Mouse (Mus musculus): Measurements from ENCODE around the gene Actr8. TPM values are rescaled to one million over a fixed set of nuclear protein-coding genes. Genes with fewer than 3 reads are reported as not detected.

The Actr8 gene
- polyA plus RNA-seq, 1 experiment from 2014 or later: 22.3 TPM

DNA sequence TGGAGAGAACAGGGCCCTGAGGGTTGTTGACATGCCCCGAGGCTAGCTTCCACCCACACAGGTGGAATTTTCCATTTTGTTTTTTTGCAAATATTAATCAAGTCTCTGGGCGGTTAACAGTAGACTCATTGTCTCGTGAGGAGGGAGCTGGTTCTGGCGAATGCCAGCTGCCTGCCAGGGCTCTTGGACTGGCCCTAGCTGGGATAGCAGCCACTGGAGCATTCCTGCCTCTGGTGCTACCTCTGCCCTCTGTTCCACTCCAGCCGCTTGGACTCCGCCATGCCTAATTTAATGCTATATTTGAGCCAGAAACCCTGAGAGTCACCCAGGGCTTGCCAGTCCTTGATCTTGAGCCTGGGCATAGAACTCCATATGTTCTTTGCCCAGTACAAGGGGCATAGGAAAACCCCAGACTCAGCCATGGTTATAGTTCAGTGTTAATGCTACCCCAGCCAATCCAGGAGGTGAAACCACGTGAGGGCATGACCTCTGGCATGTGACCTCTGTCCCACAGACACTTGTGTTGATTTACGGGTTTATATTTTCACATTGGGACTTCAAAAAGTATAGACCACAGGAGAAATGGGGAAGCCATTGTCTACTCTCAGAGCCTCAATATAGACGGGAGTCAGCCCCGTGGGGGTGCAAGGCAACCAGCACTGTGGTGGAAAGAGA, 33.9 kb downstream of the Actr8 start:
- no peaks in the 10 kb centered on the region for H3K36me3 ChIP-seq (ENCODE audit: inconsistent target)
- no peak overlapping the region for H3K4me3 ChIP-seq (ENCODE audit: inconsistent target)
- H3K27ac ChIP-seq: no peak overlapping the region
- WGBS (ENCODE audit: missing documents): 87% methylated on average over 10 of the region's 10 CpGs
- no peaks in the 10 kb centered on the region for H3K79me2 ChIP-seq (ENCODE audit: inconsistent target)

DNA sequence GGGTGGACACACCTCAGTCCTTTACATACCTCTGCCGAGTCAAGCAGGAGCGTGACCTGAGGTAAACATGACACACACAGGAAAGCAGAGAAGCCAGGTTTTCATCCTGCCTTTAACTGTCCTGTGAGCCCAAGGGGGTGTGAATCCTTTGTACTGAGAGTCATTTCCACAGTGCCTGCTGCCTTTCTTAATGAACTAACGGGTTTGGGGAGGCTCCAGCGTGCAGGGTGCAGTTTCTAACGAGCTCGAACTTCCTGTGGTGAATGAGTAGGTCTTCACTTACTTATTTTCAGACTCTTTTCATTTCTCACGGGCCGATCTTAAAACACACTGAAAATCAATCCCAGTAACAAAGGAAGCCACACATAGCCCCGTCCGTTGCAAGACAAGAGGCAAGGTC, 36.4 kb downstream of the Actr8 start:
- Histone ChIP-seq H3K79me2 (ENCODE audit: inconsistent target) (no peaks in the 10 kb centered on the region), H3K4me3 (ENCODE audit: inconsistent target) (no peak overlapping the region), H3K36me3 (ENCODE audit: inconsistent target) (no peaks in the 10 kb centered on the region), H3K27ac (no peak overlapping the region)
- WGBS (ENCODE audit: missing documents): 18% methylated on average over 10 of the region's 10 CpGs

DNA sequence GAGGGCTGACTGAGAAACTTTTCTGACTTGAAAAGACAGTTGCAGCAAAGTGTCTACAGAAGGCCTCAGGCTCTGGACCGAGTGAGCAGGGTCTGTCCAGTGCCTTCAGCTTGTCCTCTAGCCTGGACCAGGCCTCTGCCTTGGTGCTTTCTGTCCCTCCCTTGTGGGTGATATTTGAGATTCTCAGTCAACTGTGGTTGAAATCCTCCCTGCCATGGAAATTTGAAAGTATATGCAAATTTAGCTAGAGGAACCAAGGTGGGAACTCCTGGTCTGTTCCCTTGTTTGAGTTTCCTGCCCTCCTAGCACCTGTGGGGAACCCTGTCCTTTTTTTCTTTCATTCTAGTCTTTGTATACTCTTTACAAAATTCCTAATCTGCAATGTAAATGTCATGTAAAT, 36.9 kb downstream of the Actr8 start:
- 60% methylated on average over 1 of the region's 1 CpGs for WGBS (ENCODE audit: missing documents)
- H3K27ac ChIP-seq: no peak overlapping the region
- H3K79me2 ChIP-seq (ENCODE audit: inconsistent target): no peaks in the 10 kb centered on the region
- H3K4me3 ChIP-seq (ENCODE audit: inconsistent target): no peak overlapping the region
- H3K36me3 ChIP-seq (ENCODE audit: inconsistent target): no peaks in the 10 kb centered on the region

- WGBS (ENCODE audit: missing documents): 50% methylated on average over 5 of the region's 5 CpGs
- H3K79me2 ChIP-seq (ENCODE audit: inconsistent target): no peaks in the 10 kb centered on the region
- no peak overlapping the region for H3K27ac ChIP-seq
- no peak overlapping the region for H3K4me3 ChIP-seq (ENCODE audit: inconsistent target)
- H3K36me3 ChIP-seq (ENCODE audit: inconsistent target): no peaks in the 10 kb centered on the region
These were observed 38.5 kb downstream of the Actr8 start for GRCm38 (mm10) chr14:30016666-30017065.

- no peak overlapping the region for H3K27ac ChIP-seq
- no peak overlapping the region for H3K4me3 ChIP-seq (ENCODE audit: inconsistent target)
- WGBS (ENCODE audit: missing documents): 90% methylated on average over 8 of the region's 8 CpGs
- no peaks in the 10 kb centered on the region for H3K79me2 ChIP-seq (ENCODE audit: inconsistent target)
- no peaks in the 10 kb centered on the region for H3K36me3 ChIP-seq (ENCODE audit: inconsistent target)
These were observed 39.8 kb downstream of the Actr8 start for GRCm38 (mm10) chr14:30017794-30018462.

DNA sequence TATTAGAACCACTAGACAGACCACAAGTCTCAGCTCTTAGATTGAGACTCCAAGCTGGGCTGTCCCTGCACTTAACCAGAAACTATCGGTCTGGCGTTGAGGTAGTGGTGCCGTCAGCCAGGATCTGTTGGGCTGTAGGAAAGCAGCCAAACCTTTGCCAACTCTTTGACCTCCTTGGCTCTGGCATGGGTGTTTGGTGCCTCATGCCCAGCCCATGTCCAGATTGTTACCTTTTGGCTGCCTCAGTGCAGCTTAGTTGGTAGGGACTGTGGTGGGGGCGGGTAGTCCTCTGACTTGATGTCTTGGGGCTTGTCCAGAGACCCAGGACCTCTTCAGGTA, 40.3 kb downstream of the Actr8 start:
- 96% methylated on average over 4 of the region's 4 CpGs for WGBS (ENCODE audit: missing documents)
- H3K79me2 ChIP-seq (ENCODE audit: inconsistent target): no peaks in the 10 kb centered on the region
- no peak overlapping the region for H3K4me3 ChIP-seq (ENCODE audit: inconsistent target)

DNA sequence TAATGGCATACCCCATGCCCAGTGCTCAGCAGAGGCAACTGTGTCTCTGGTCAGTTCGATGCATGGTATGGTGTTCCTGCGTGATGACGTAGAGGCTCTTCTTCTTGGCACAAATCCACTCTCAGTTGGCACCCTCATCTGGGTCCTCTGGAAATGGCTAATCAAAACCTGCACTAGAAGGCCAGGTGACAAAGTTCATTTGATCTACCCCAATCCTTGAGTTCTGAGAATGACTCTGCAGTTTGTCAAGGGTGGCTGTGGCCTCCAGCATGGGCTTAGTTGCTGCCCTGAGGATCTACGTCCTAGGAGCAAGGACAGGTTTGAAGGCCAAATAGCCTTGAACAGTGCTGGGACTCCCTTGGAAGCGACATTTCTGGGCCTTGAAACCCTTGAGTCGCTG, 40.7 kb downstream of the Actr8 start:
- Histone ChIP-seq H3K27ac (no peak overlapping the region), H3K36me3 (ENCODE audit: inconsistent target) (no peaks in the 10 kb centered on the region), H3K4me3 (ENCODE audit: inconsistent target) (no peak overlapping the region), H3K79me2 (ENCODE audit: inconsistent target) (no peaks in the 10 kb centered on the region)
- 97% methylated on average over 6 of the region's 6 CpGs for WGBS (ENCODE audit: missing documents)

More for the DNA sequence above, 40.3 kb downstream of the Actr8 start:
- Histone ChIP-seq H3K36me3 (ENCODE audit: inconsistent target) (no peaks in the 10 kb centered on the region), H3K27ac (no peak overlapping the region)

DNA sequence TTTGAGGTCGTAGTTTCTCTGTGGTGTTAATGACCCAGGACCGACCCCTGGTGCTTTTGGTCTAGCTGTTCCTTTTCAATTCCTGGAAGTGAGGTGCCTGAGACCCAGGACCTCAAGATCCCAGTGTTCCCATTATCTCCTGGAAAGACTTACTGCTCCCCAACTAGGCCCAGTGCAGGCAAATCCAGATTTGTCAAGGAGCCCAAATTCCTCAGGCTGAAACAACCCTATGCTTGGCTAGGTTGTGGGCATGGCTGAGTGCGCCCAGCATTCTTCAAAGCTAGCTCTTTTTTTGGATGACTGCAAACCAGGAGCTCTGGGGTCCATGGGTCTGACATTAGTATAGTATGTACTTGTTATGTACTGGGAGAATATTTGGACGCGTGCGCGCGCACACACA, 41.2 kb downstream of the Actr8 start:
- H3K79me2 ChIP-seq (ENCODE audit: inconsistent target): no peaks in the 10 kb centered on the region
- H3K27ac ChIP-seq: no peak overlapping the region

GRCm38 (mm10) chr14:30019792-30020575, 41.8 kb downstream of the Actr8 start:
- no peak overlapping the region for H3K27ac ChIP-seq
- no peaks in the 10 kb centered on the region for H3K36me3 ChIP-seq (ENCODE audit: inconsistent target)
- H3K4me3 ChIP-seq (ENCODE audit: inconsistent target): no peak overlapping the region
- H3K79me2 ChIP-seq (ENCODE audit: inconsistent target): no peaks in the 10 kb centered on the region
- WGBS (ENCODE audit: missing documents): 33% methylated on average over 9 of the region's 9 CpGs

More for the DNA sequence above, 41.2 kb downstream of the Actr8 start:
- no peak overlapping the region for H3K4me3 ChIP-seq (ENCODE audit: inconsistent target)
- no peaks in the 10 kb centered on the region for H3K36me3 ChIP-seq (ENCODE audit: inconsistent target)
- 80% methylated on average over 8 of the region's 8 CpGs for WGBS (ENCODE audit: missing documents)

- Histone ChIP-seq H3K79me2 (ENCODE audit: inconsistent target) (no peaks in the 10 kb centered on the region), H3K27ac (no peak overlapping the region), H3K36me3 (ENCODE audit: inconsistent target) (no peaks in the 10 kb centered on the region), H3K4me3 (ENCODE audit: inconsistent target) (no peak overlapping the region)
- 38% methylated on average over 6 of the region's 6 CpGs for WGBS (ENCODE audit: missing documents)
These were observed 44.3 kb downstream of the Actr8 start for GRCm38 (mm10) chr14:30022471-30022870.

GRCm38 (mm10) chr14:30024387-30024786, 46.2 kb downstream of the Actr8 start:
- H3K36me3 ChIP-seq (ENCODE audit: inconsistent target): no peaks in the 10 kb centered on the region
- H3K27ac ChIP-seq: 0 out of 2 replicates have a peak overlapping the region, but pooled peaks have one; percentile 12
- H3K4me3 ChIP-seq (ENCODE audit: inconsistent target): no peak overlapping the region
- 6% methylated on average over 7 of the region's 7 CpGs for WGBS (ENCODE audit: missing documents)
- no peaks in the 10 kb centered on the region for H3K79me2 ChIP-seq (ENCODE audit: inconsistent target)

- H3K79me2 ChIP-seq (ENCODE audit: inconsistent target): no peaks in the 10 kb centered on the region
These were observed 49.2 kb downstream of the Actr8 start for GRCm38 (mm10) chr14:30027378-30027777.

DNA sequence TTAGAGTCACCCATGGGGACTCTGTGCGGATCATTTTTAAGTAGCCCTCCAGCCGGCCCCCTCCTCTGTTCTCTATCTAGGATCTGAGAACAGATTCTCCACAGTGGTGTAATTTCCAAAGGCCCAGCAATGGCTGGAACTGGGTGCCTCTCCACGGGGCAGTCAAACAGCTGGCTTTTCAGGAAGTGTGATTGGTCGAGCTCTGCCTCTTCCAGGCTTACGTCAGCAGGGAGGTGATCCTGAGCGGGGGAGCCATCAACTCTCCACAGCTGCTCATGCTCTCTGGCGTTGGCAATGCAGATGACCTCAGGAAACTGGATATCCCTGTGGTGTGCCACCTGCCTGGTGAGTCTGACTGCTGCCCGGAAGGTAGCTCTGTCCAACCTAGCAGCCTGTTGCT, 55.3 kb downstream of the Actr8 start:
- no peak overlapping the region for H3K4me3 ChIP-seq (ENCODE audit: inconsistent target)
- 58% methylated on average over 8 of the region's 8 CpGs for WGBS (ENCODE audit: missing documents)
- no peak overlapping the region for H3K27ac ChIP-seq
- H3K36me3 ChIP-seq (ENCODE audit: inconsistent target): no peaks in the 10 kb centered on the region
- no peaks in the 10 kb centered on the region for H3K79me2 ChIP-seq (ENCODE audit: inconsistent target)

More at GRCm38 (mm10) chr14:30027378-30027777, 49.2 kb downstream of the Actr8 start:
- Histone ChIP-seq H3K36me3 (ENCODE audit: inconsistent target) (no peaks in the 10 kb centered on the region), H3K4me3 (ENCODE audit: inconsistent target) (no peak overlapping the region), H3K27ac (no peak overlapping the region)
- WGBS (ENCODE audit: missing documents): 38% methylated on average over 2 of the region's 2 CpGs

GRCm38 (mm10) chr14:30038431-30038830, 60.3 kb downstream of the Actr8 start:
- H3K4me3 ChIP-seq (ENCODE audit: inconsistent target): no peak overlapping the region
- 96% methylated on average over 18 of the region's 18 CpGs for WGBS (ENCODE audit: missing documents)
- no peaks in the 10 kb centered on the region for H3K36me3 ChIP-seq (ENCODE audit: inconsistent target)
- no peaks in the 10 kb centered on the region for H3K79me2 ChIP-seq (ENCODE audit: inconsistent target)
- H3K27ac ChIP-seq: no peak overlapping the region

DNA sequence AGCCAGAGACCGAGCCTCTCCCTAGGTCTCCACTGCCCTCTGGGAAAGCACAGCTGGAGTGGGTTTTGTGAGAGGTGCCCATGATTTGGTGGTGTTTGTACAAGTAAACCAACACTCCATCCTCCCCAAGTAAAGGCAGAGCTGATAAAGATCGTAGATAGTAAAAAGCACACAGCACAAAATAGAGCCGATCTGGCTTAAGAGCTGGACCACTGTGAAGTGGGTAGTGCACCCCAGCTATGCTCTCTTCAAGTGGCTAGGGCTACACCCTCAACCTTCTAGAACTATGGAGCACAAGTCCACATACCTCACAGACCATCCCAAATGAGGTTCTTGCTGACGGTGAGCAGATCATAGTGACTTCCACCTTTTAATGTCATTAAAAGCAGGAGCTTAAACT, 61.3 kb downstream of the Actr8 start:
- Histone ChIP-seq H3K79me2 (ENCODE audit: inconsistent target) (no peaks in the 10 kb centered on the region), H3K27ac (no peak overlapping the region), H3K4me3 (ENCODE audit: inconsistent target) (no peak overlapping the region), H3K36me3 (ENCODE audit: inconsistent target) (no peaks in the 10 kb centered on the region)
- WGBS (ENCODE audit: missing documents): 49% methylated on average over 4 of the region's 4 CpGs

Data from macrophage (primary cell).